Mouse (Mus musculus) forebrain, embryonic 14.5 days (tissue): ENCODE measurements around the gene Tada2a. TPM values are rescaled to one million over a fixed set of nuclear protein-coding genes. Genes with fewer than 3 reads are reported as not detected.
A peak's percentile ranks its signal among the peaks of the same experiment; 100 is the strongest.

Source experiments
- ATAC-seq: fragments of 200-750 bp; cut with Nextera tagmentation; 2 replicates; pipeline ENCODE4 v1.8.0; 2017; ENCODE audit warnings: mild to moderate bottlenecking, moderate library complexity
- DNase-seq: peaks from one replicate; pipeline ENCODE4 v3.0.0-alpha.2; 2015; ENCODE audit warnings: low spot score
- H3K27ac ChIP-seq: fragments of 300-500 bp; sonication (generic); 2 replicates; pipeline ENCODE4 v1.5.1; 2014; ENCODE audit warnings: low read depth, mild to moderate bottlenecking, control low read depth, low read length, moderate library complexity
- H3K27me3 ChIP-seq: fragments of 300-500 bp; sonication (generic); replicated peaks from 2 replicates; pipeline ENCODE4 v1.6.1; 2014; ENCODE audit warnings: low read length, control low read depth, mixed read lengths; ENCODE audit not compliant: control insufficient read depth, insufficient read depth
- H3K36me3 ChIP-seq: fragments of 300-500 bp; sonication (generic); 2 replicates; pipeline ENCODE4 v1.6.1; 2014; ENCODE audit warnings: low read length, control low read depth; ENCODE audit not compliant: control insufficient read depth, insufficient read depth
- H3K4me1 ChIP-seq: fragments of 300-500 bp; sonication (generic); 2 replicates; pipeline ENCODE4 v1.6.1; 2014; ENCODE audit warnings: antibody characterized with exemption, low read length, control low read depth; ENCODE audit not compliant: control insufficient read depth, insufficient read depth
- H3K4me2 ChIP-seq: fragments of 300-500 bp; sonication (generic); 2 replicates; pipeline ENCODE4 v1.6.1; 2014; ENCODE audit warnings: mild to moderate bottlenecking, control low read depth, low read length
- H3K4me3 ChIP-seq: fragments of 300-500 bp; sonication (generic); 2 replicates; pipeline ENCODE4 v1.5.1; 2014; ENCODE audit warnings: low read depth, low read length, control low read depth
- H3K9ac ChIP-seq: fragments of 300-500 bp; sonication (generic); 2 replicates; pipeline ENCODE4 v1.6.1; 2014; ENCODE audit warnings: mild to moderate bottlenecking, low read length, control low read depth, moderate library complexity
- H3K9me3 ChIP-seq: fragments of 300-500 bp; sonication (generic); replicated peaks from 2 replicates; pipeline ENCODE4 v1.6.1; 2016; ENCODE audit warnings: low read length, control low read depth, mixed read lengths; ENCODE audit not compliant: control insufficient read depth
- WGBS: fragments of 180-500 bp; shearing (Covaris S2); extraction: QIAGEN DNeasy Blood & Tissue Kit; methylation state at CpG from one replicate; pipeline ENCODE4 v1.1.7; 2014; 5-methylcytosine and 5-hydroxymethylcytosine counted together
- polyA plus RNA-seq: library from polyadenylated mRNA; unstranded; fragments of >200 nt; fragmentation: Nextera tagmentation; extraction: Ambion mirVana; gene quantifications from 2 replicates; pipeline ENCODE4 v1.2.1, GENCODE M21; 2014

Tada2a gene
- polyA plus RNA-seq, 1 experiment from 2014 or later: 34.1 TPM

- WGBS: 85% methylated on average over 2 of the region's 2 CpGs
- Histone ChIP-seq H3K4me1 (peaks cover 7% of the 10 kb centered on the region; the same call in 1 of the 2 replicates), H3K9ac (no peak overlapping the region), H3K4me2 (no peak overlapping the region), H3K4me3 (no peak overlapping the region), H3K36me3 (no peaks in the 10 kb centered on the region), H3K27ac (no peak overlapping the region), H3K9me3 (no peaks in the 10 kb centered on the region), H3K27me3 (0 out of 2 replicates have a peak, but pooled peaks cover 6% of the 10 kb centered on the region)
- ATAC-seq (no peak), DNase-seq (no peak)
Observed at GRCm38 (mm10) chr11:84062805-84063204, 66.6 kb downstream of the Tada2a start.

GRCm38 (mm10) chr11:84061881-84062280 is 67.5 kb downstream of the Tada2a start:
- WGBS: 95% methylated on average over 2 of the region's 2 CpGs
- Histone ChIP-seq H3K27ac (no peak overlapping the region), H3K4me2 (no peak overlapping the region), H3K4me3 (no peak overlapping the region), H3K9ac (no peak overlapping the region), H3K4me1 (peaks cover 1% of the 10 kb centered on the region; the same call in 1 of the 2 replicates), H3K27me3 (0 out of 2 replicates have a peak, but pooled peaks cover 1% of the 10 kb centered on the region), H3K36me3 (no peaks in the 10 kb centered on the region), H3K9me3 (no peaks in the 10 kb centered on the region)
- no peak for ATAC-seq
- no peak for DNase-seq

- H3K9me3 ChIP-seq: no peaks in the 10 kb centered on the region
- H3K9ac ChIP-seq: no peak overlapping the region
- H3K27me3 ChIP-seq: no peaks in the 10 kb centered on the region
- 83% methylated on average over 6 of the region's 6 CpGs for WGBS
- H3K4me3 ChIP-seq: no peak overlapping the region
- H3K4me1 ChIP-seq: no peaks in the 10 kb centered on the region
- H3K27ac ChIP-seq: no peak overlapping the region
- no peaks in the 10 kb centered on the region for H3K36me3 ChIP-seq
- ATAC-seq (no peak), DNase-seq (no peak)
- H3K4me2 ChIP-seq: no peak overlapping the region
Observed at GRCm38 (mm10) chr11:84060635-84061034, 68.8 kb downstream of the Tada2a start.

DNA sequence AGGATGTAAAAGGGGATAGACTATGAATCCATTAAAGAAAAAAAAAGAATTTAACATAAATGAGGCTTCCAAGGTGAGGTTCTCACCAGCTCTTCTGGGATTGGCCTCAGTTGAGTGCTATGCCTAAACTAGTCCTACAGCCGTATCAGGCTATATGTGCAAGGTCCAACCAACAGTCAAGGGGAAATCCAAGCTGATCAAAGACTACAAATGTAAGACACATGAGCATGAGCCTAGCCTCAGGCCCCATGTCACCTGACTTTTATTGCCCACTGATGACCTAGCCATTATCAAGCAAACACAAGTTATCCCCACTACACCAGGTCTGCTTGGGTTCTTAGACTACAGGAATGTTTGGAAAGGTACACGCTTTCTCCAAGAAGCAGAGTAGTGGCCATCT is 69.6 kb downstream of the Tada2a start:
- no peak for DNase-seq
- no peaks in the 10 kb centered on the region for H3K4me1 ChIP-seq
- H3K27me3 ChIP-seq: no peaks in the 10 kb centered on the region
- H3K4me2 ChIP-seq: no peak overlapping the region
- ATAC-seq: no peak
- WGBS: 97% methylated on average over 2 of the region's 2 CpGs
- no peaks in the 10 kb centered on the region for H3K36me3 ChIP-seq
- no peak overlapping the region for H3K4me3 ChIP-seq
- H3K27ac ChIP-seq: no peak overlapping the region
- no peak overlapping the region for H3K9ac ChIP-seq
- H3K9me3 ChIP-seq: no peaks in the 10 kb centered on the region

GRCm38 (mm10) chr11:84057418-84057817 is 72.0 kb downstream of the Tada2a start:
- 100% methylated on average over 2 of the region's 2 CpGs for WGBS

DNA sequence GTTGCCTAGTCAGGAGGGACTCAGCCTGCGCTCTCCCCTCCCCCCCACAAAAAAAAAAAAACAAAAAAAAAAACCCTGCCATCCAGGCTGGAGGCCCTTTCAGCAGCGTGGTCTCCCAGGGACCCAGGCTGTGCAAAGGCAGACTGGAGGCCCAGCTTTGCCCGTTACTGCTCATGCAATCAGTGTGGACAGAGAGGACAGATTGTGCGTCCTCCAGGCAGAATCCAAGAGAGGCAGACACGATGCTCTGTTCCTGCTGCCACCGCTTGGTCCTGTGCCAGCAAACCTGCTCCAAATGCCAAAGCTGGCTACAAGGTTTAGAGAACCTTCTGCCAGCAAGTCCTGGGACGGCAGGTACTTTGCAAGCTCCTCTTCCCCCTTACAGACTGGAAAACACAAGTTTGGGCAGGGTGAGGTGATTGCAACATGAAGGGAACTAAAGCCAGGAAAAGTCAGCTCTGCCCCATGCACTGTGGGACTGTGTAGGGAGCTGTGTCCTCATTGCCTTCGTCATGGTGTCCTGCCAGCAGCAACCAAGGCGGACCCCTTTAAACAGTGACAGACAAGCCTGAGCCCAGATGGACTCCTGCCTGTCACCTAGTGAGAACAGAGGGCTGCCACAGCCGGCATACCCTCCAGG is 75.8 kb downstream of the Tada2a start:
- no peak overlapping the region for H3K4me3 ChIP-seq
- no peak overlapping the region for H3K9ac ChIP-seq
- 30% methylated on average over 10 of the region's 10 CpGs for WGBS
- peaks cover 16% of the 10 kb centered on the region; the same call in 1 of the 2 replicates for H3K4me1 ChIP-seq
- peak overlapping the region; percentile 91 for H3K27ac ChIP-seq
- no peaks in the 10 kb centered on the region for H3K27me3 ChIP-seq
- no peaks in the 10 kb centered on the region for H3K9me3 ChIP-seq
- H3K4me2 ChIP-seq: no peak overlapping the region
- DNase-seq (peak; percentile 88), ATAC-seq (peak; percentile 94)
- H3K36me3 ChIP-seq: no peaks in the 10 kb centered on the region

More at GRCm38 (mm10) chr11:84057418-84057817, 72.0 kb downstream of the Tada2a start:
- Histone ChIP-seq H3K9me3 (no peaks in the 10 kb centered on the region), H3K27me3 (no peaks in the 10 kb centered on the region), H3K36me3 (no peaks in the 10 kb centered on the region), H3K4me2 (no peak overlapping the region), H3K9ac (no peak overlapping the region), H3K4me1 (peaks cover 10% of the 10 kb centered on the region; the same call in 1 of the 2 replicates), H3K27ac (no peak overlapping the region), H3K4me3 (no peak overlapping the region)
- DNase-seq (no peak), ATAC-seq (no peak)

- H3K36me3 ChIP-seq: no peaks in the 10 kb centered on the region
- no peak overlapping the region for H3K4me3 ChIP-seq
- H3K4me2 ChIP-seq: no peak overlapping the region
- no peak overlapping the region for H3K9ac ChIP-seq
- peak overlapping the region; percentile 91 for H3K27ac ChIP-seq
- DNase-seq (no peak), ATAC-seq (no peak)
- no peaks in the 10 kb centered on the region for H3K9me3 ChIP-seq
- WGBS: 82% methylated on average over 7 of the region's 7 CpGs
- no peaks in the 10 kb centered on the region for H3K27me3 ChIP-seq
- peaks cover 20% of the 10 kb centered on the region; the same call in 1 of the 2 replicates for H3K4me1 ChIP-seq
Observed at GRCm38 (mm10) chr11:84053055-84053454, 76.3 kb downstream of the Tada2a start.

DNA sequence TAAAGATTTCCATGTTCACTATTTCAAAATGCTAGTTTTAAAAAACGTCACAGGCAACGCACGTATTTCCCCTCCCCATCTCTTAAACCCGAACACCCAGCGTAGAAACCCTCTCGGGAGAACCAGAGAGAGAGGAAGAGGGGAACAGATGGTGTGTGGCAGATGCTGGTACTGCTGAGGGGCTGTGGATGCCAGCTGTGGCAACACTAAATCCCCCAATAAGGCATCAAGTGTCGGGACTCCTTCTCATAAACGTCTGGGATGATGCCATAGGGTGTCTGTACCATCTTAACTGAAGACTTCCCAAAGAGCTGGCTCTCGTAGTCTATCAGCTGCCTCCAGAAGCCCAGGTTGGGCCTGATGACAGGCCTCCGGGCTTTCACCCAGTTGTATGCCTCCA is 81.0 kb downstream of the Tada2a start:
- H3K27me3 ChIP-seq: no peaks in the 10 kb centered on the region
- 62% methylated on average over 10 of the region's 10 CpGs for WGBS

DNA sequence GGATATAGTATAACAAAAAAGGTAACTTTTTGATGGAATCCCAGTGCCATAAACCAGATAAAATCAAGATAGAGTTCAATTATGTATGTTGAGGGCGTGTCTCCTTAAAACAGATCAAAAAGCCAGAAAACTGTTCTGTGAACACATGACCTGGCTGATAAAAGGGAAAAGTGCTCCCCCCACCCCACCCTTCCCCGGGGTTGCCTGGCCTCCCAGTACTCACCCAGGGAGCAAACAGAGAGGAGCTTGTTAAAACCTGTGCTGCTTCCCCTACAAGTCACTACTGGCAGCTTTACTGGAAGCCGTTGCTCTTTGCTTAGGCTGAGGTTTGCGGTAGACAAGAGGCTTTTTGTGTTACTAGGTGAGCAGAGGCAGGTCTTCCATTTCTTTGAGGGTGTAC is 82.1 kb downstream of the Tada2a start:
- H3K4me1 ChIP-seq: peaks cover 36% of the 10 kb centered on the region
- H3K27me3 ChIP-seq: no peaks in the 10 kb centered on the region
- H3K9me3 ChIP-seq: no peaks in the 10 kb centered on the region
- no peak overlapping the region for H3K4me3 ChIP-seq
- H3K4me2 ChIP-seq: no peak overlapping the region
- no peak overlapping the region for H3K27ac ChIP-seq
- DNase-seq (no peak), ATAC-seq (no peak)
- no peaks in the 10 kb centered on the region; the same call in 1 of the 2 replicates for H3K36me3 ChIP-seq
- no peak overlapping the region for H3K9ac ChIP-seq
- WGBS: 63% methylated on average over 4 of the region's 4 CpGs

More for the DNA sequence above, 81.0 kb downstream of the Tada2a start:
- H3K4me2 ChIP-seq: no peak overlapping the region
- ATAC-seq (peak; percentile 62), DNase-seq (peak; percentile 74)
- no peak overlapping the region for H3K9ac ChIP-seq
- H3K27ac ChIP-seq: peak overlapping the region; percentile 6; the same call in 1 of the 2 replicates
- H3K4me3 ChIP-seq: no peak overlapping the region
- peaks cover 29% of the 10 kb centered on the region for H3K4me1 ChIP-seq
- H3K9me3 ChIP-seq: no peaks in the 10 kb centered on the region
- no peaks in the 10 kb centered on the region for H3K36me3 ChIP-seq
